Mouse (Mus musculus) frontal cortex, postnatal 14 days (tissue): Measurements from ENCODE around the gene Armc10.
"Not testable (repeated sequence)": the region's sequence is repeated elsewhere in the genome, so short reads cannot be mapped to it uniquely, and the experiment has no call there.

ENCODE experiments used
- DNase-seq, 2 experiments: peaks; one replicate each; pipeline ENCODE4 v3.0.0; 2022; ENCODE audit warnings: low spot score in 2 of 2

The Armc10 gene

GRCm38 (mm10) chr5:21702873-21703475 is 57.4 kb downstream of the Armc10 start:
- DNase-seq, result no peak

- no peak for DNase-seq
Observed at GRCm38 (mm10) chr5:21703708-21704107, 58.1 kb downstream of the Armc10 start.

GRCm38 (mm10) chr5:21706546-21706945 is 60.9 kb downstream of the Armc10 start:
- DNase-seq, result no peak

GRCm38 (mm10) chr5:21708011-21708410 is 62.4 kb downstream of the Armc10 start:
- not testable (repeated sequence) for DNase-seq
